Mouse (Mus musculus) kidney, adult 2 months (tissue): ENCODE results near the gene Igdcc4.

Experiments used
- CTCF ChIP-seq: fragments of 200-500 bp; conservative IDR thresholded peaks from 2 replicates; pipeline ENCODE4 v1.5.1; 2011; ENCODE audit warnings: low read depth, mild to moderate bottlenecking, control low read depth, low read length, moderate library complexity, mixed read lengths; ENCODE audit not compliant: insufficient read depth, insufficient read length
- POLR2A ChIP-seq: fragments of 200-500 bp; IDR thresholded peaks from one replicate; pipeline ENCODE4 v1.6.1; 2011; ENCODE audit warnings: low read depth, low read length, control low read depth

DNA sequence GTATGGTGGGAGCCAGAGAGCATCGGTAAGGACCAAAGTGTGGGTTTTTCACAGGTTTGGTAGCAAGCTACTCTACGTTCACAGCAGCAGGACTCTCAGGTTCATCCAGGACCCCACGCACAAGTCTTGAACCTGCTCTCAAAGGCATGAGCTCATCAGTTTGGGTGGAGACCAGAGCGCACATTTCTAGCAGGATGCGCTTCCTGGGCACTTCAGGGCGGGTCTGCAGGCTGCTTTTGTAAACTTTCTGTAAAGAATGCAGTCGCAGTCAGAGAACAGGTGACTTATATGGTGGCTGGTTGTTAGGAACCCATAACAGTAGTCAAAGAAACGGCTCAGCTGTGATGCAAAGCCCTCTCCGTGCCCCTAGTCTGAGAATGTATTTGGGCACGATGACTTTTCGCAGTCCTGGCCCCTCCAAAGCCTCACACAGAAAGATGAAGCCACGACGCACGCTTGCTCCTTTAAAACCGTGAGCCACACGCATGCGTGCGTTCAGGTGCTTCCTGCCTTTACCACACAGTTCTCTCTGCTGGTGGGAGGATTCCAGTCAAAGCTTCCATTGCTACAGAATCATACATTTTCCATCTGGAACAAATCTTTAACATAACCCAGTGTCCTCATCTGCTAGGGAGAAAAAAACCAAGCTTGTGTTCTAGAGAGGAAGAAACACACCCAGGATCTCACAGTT, 18.1 kb upstream of the Igdcc4 start:
- TF ChIP-seq POLR2A = no peak
- TF ChIP-seq CTCF = no peak
